Mouse (Mus musculus): Measurements from ENCODE around the gene Msrb3. TPM values are rescaled to one million over a fixed set of nuclear protein-coding genes. Genes with fewer than 3 reads are reported as not detected.

Gene Msrb3
- 100 to 1,000 TPM in 2 of 4 experiments, 10 to 100 TPM in 2; 84.9 to 110 (median 102) TPM for total RNA-seq (2022)

DNA sequence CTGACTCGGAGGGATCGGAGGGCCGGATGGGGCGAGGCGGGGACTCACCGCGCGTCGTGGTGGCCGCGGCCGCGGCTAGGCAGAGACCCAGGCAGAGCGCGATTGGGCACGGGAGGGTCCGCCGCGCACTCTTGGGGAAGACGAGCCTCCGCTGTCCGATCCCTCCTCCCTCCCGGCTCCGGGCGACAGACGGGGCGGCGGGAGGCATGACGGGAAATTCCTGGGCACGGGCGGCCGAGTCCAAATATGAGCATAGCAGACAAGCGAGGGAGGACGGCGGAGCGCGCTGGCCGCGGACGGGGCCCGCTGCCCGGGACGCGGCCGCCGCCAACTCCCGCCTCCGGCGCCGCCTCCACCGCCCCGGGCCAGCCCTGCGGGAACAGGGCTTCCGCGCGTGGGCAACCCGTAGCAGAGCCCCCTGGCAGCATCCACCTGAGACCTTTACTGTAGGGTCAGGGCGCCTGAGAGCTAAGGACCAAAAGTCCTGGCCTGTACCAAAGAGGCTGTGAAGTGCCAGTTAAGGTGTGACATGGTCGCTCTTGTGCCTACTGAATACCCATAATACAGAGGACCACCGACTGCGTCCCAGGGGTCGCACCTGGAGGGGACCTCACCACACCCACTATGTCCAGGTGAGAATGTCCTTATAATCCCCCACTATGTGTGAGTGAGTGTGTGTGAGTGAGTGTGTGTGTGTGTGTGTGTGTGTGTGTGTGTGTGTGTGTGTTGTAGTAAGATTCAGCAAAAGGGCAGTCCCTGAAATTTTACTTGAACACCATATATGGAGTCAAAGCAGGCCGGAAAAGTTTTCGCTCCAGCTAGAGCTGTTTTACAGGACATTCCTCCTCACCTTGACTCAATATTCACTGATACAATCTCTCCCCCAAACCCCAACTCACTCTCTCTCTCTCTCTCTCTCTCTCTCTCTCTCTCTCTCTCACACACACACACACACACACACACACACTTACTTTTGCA lies at the start of gene Msrb3:
Msrb3 (minus strand) TSS at position 317 of the 978 bp plus-strand sequence.
- DNase-seq (ENCODE audit: low spot score): peak; percentile 89

DNA sequence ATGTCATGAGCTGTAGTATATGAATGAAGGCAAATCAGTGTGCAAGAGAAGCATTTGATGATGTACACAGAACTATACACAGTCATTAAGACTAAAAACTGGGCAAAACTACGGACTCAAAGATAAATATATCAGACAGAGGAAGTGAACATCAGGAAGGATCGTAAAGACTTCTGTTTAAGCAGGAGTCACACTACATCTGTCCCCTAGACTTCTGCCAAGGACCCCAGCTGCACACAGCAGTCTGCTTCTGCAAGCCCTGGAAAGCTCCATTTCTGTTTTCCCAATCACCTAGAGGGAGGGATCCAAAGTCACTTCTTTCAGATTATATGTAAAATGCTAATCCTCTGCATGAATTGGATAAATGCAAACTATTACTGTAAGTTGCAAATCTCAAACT lies 49.6 kb upstream of the Msrb3 start:
- no peak for DNase-seq (ENCODE audit: low spot score)

DNA sequence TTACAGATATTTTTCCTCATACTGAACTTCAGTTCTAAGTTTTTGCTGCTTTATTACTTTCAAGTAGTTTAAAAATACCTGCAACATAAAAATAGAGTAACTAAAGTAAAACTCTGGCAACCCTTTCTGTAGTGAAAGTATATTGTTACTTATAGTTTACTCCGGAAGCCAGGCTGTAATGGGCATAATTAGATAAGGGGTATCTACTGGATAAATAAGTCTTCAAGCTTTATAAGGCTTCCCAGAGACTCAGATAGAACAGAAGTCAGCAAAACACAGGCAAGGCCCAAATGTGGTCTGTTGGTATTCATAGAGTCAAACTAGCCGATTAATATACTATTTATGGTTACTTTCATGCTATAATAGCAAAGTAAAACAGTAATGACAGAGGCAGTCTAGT lies 48.9 kb upstream of the Msrb3 start:
- DNase-seq (ENCODE audit: low spot score): no peak

DNA sequence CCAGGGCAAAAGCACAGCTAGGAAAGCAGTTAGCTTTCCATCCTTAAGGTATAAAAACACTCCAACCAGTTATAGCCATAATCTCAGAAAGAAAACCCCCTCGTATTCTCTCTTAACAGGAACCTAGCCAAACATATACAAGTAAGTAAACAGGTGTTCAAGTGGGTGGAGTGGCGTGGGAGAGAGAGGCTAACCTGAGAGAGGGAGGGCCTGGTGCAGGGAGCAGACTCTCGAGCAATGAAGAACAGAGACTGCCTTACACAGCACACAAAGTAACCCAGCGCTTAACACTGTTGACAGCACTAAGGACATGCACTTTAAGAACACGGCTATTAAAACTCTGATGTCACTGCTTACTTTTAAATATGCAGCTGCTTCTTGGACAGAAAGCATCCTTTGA lies 47.9 kb upstream of the Msrb3 start:
- DNase-seq (ENCODE audit: low spot score): no peak

DNA sequence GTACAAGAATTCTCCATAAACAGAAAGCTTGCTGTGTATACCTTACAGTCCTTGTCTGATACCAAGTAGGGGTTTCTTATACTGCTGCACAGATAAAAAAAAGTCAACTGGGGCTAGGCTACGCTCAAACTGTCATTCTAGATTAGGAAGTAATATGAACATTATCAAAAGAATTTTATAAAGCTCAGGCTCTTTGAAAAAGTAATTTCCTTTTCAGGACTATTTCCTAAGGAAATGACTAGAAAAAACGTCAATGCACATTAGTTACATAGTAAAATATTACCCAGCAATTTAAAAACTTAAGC lies 40.0 kb upstream of the Msrb3 start:
- DNase-seq (ENCODE audit: low spot score): no peak

DNA sequence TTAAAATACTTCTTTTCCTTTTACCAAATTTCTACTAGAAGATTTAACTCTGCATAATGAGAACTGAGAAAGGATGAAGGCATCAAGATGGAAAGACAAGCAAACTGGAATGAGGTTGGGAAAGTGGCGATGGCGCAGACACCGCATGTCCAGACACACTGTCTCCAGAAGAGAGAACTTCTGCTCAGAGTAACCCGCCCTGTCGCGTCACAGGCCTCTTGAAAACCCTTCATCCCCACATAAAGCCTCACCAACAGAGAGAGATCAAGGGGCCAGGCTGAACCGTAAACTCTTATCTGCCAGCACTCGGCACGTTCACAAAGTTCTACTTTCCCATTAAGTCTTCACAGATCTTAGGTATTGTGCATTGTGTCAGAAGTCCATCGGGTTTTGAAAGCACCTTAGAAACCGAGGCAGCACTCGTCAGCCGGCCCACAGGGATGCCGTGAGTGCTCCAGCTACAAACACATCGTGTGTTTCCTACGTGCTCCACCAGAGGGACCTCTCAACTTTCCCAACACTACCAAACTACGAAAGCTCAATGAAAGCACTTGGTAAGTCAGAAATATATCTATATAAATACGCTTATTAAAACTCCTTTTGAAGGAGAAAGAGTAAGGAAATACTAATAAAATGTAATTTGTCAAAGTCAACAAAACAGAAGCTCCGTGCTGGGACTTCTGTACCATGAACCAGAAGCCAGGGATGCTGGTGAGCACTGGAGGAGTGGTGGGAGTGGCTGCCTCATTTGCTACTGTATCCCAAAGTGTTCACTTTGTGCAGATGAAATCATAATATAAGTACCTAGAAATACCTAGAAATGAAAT lies 39.4 kb upstream of the Msrb3 start:
- DNase-seq (ENCODE audit: low spot score): peak; percentile 58

DNA sequence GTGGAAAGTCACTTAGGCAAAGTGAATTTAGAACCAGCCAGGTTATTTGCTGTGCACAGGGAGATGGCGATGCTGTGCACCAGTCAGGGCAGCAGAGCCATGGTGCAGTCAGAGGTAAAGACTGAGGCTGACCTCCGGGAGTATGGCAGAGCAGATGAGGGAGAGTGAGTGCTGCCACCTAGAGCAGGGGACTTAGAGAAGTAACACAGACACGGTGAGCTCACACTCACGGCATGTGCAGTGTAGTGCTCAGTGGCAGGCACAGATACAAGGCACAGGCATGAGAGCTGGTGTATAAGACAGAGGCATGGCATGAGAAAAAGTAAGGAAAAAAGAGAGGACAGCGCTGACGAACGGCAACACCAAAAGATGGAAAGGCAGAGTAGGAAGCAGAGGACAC lies 30.6 kb upstream of the Msrb3 start:
- no peak for DNase-seq (ENCODE audit: low spot score)

DNA sequence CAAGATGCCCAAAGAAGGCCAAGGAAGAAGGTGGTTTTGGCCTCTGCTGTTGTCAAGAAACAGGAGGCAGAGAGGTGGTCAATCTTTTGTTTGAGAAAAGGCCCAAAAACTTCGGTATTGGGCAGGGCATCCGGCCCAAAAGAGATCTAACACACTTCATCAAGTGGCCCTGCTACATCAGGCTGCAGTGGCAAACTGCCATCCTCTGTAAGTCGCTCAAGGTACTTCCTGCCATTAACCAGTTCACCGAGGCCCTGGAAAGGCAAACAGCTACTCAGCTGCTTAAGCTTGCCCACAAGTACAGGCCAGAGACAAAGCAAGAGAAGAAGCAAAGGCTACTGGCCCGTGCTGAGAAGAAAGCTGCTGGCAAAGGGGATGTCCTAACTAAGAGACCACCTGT lies 29.3 kb upstream of the Msrb3 start:
- DNase-seq (ENCODE audit: low spot score): no peak

DNA sequence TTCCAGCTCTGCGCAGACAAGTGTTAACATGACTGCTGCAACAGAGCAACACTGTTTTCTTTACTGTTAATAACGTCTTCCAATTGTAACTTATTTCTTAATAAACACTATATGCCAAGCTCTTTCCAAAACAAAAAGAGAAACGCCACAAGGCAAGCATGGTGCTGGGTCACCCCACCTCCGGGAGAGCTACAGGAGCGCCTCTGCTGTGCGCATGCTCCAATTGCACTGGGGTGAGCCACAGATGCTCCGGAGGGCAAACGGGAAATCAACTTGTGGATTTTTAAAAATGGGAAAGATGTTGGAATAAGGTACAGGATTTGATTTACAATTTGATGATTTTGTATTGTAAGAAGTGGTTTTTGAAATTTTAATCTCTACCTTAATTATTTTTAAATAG lies 27.3 kb upstream of the Msrb3 start:
- no peak for DNase-seq (ENCODE audit: low spot score)

DNA sequence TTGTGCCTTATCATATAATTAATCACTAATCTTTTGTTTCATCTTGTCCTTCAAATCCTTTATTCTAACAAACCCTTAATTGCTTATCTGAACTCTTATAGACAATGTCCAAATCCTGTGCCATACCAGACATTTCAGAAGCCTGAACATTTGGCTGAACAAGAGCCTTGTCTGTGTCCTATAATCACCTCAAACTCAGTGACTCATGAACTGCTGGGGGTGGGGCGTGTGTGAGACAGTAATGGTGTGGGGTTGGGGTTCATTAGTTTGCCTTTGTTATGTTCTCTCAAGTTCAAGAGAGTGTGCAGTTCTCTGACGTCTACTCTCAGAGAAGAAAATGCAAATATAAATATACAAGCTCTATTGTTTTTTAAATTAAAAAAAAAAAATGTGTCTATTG lies 22.6 kb upstream of the Msrb3 start:
- no peak for DNase-seq (ENCODE audit: low spot score)

DNA sequence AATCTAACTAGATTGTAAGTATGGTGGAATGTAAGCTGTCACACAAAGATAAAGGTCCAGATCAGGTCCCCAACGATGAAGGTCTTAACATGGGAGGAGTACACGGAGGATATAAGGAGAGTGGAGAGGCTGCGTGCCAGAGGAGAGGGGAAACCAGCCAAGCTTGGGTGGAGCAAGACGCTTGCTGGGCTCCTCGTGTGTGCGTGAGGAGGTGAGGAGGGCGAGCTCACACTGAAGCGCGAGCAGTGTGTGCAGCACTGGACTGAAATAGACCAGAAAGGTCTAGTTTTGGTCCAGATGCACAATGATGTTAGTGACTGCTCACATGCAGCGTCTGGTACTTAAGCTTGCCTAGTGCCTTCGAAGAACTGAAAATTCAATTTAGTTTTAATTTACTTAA lies 21.7 kb upstream of the Msrb3 start:
- DNase-seq (ENCODE audit: low spot score): no peak

DNA sequence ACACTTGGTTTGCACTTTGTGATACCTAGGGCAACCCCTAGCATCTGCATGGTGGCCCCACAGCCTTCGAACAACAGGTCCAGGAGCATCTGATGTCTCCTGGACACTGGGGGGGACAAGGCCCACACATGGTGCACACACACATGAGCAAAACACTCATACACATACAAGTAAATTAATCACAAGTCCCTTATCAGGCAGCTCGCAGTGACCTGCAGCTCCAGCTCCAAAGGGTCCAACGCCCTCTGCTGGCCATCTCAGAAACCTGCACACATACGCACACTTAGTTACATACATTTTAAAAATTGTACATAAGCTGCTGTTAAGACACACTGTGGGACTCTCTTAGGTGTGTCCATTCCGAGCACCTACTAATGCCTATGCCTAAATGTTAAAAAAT lies 17.3 kb upstream of the Msrb3 start:
- DNase-seq (ENCODE audit: low spot score): no peak

DNA sequence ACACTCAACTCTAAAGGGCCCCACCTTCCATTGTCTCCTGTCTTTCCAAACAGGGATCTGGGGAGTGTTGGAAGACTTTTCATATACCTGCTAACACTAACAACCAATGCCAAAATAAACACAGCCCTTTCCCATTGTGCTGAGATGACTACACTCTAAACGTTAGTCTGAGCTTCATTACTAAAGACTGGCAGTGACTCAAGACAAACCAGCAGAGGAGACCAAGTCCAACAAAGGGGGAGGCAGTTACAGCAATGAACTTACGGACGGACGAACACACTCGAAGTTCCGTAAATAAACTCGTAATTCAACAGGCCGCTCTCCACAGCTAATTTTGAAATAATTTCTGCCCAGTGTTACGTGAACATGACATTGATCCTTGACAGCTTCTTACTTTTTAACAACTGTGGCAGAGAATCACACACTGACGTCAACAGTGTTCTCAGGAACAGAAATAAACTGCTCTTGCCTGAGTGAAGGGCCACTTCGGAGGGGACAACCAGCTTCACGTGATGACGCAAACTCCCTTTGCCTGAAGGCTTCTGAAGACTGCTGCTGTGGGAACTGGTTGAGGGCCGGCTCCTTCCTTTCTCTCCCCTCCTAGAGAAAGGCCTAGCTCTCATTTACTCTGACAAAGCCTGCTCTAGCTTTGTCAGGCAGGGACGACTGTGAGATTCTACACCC lies 16.2 kb upstream of the Msrb3 start:
- DNase-seq (ENCODE audit: low spot score): peak; percentile 39

DNA sequence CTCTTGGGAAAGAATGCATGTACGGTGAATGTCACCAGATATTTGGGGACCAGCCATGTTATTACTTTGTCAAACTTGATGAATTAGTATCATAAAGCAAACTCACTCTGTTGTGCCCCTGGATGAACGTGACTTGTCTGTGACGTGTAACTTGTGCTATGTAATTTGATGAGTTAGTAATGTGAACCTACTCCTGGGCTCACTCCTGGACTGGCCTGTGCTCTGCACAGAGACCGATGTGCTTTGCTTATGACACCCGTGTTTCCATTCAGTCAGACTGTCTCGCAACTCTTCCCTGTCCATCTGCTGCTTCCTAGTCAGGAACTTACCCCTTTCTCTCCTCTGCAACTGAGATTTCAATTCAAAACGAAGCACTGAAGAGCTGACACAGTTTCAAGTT lies 15.4 kb upstream of the Msrb3 start:
- no peak for DNase-seq (ENCODE audit: low spot score)

DNA sequence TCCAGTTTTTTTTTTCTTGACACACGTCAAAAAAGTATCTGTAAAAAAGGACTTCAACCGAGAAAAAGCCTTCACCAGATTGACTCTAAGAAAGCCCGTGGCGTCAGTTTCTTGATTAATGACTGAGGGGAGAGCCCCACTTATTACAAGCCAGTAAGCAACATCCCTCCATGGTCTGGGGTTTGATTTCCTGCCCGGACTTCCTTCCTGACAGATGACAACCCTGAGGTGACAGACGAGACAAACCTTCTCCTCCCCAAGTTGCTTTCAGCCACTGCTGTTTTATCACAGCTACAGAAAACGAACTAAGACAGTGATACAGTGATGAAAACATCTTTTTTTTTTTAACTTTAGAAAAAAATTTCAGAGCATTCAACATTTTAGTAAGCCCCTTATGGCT lies 14.9 kb upstream of the Msrb3 start:
- DNase-seq (ENCODE audit: low spot score): no peak

DNA sequence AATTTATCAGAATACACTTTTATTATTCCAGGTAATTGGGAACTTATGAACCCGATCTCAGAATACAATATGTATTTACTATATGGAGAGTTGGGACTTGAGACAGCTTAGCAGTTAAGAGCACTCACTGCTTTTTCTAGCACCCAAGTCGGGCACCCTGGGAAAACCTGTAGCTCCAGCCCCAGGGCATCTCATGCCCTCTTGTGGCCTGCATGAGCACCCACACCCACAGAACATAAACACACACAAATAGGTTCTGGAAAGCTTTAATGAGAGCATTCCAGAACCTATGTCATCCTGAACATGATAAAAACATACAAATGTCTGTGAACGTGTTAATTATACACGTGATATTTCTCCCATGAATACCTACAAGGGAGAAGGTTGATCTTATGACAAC lies 13.1 kb upstream of the Msrb3 start:
- no peak for DNase-seq (ENCODE audit: low spot score)

DNA sequence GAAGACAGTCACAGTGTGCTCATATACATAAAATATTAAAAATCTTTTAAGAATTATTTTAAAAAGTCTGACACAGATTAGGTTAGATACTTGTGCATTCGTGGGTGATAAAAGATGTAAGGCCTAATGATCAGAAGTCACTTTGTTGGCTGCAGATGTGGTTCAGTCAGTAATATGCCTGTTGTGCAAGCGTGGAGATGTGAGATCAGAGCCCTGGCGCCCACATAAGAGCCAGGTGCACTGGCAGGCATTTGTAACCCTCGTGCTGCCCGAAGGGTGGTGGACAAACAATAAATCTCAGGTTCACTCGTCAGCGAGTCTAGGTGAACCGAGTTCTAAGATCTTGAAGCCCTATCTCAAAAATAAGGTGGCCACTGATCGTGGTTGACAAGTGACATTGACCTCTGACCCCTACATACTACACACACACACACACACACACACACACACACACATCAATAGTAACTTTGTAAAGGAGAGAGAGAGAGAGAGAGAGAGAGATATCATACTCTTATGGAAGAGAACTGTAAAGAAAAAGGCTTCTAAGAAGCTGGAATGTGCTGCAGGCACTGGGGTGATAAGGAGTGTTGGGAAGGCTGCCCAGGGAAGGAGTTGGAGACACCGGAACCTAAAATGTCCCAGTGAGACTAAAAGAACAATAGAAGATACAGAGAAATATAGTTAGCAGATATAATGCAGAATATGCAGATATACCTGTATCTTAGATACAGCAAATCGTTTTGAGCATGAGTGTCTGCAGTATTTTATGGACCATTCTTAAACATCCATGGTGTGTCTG lies 10.1 kb upstream of the Msrb3 start:
- no peak for DNase-seq (ENCODE audit: low spot score)

DNA sequence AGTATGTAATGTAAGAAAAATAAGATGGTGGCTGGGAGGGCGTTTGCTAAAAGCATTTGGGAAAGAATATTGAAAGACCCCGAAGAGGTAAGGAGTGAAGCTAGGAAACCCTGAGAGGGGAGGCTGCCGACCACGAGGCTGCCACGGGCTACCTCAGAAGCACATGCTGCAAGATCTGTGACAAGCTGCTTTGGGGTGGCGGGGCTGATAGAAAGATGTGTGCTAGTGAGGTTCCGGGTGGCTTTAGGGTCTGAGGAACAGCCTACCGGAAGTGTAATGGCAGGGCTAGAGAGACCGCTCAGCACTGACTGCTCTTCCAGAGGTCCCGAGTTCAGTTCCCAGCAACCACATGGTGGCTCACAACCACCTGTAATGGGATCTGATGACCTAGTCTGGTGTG lies 5.8 kb upstream of the Msrb3 start:
- no peak for DNase-seq (ENCODE audit: low spot score)

DNA sequence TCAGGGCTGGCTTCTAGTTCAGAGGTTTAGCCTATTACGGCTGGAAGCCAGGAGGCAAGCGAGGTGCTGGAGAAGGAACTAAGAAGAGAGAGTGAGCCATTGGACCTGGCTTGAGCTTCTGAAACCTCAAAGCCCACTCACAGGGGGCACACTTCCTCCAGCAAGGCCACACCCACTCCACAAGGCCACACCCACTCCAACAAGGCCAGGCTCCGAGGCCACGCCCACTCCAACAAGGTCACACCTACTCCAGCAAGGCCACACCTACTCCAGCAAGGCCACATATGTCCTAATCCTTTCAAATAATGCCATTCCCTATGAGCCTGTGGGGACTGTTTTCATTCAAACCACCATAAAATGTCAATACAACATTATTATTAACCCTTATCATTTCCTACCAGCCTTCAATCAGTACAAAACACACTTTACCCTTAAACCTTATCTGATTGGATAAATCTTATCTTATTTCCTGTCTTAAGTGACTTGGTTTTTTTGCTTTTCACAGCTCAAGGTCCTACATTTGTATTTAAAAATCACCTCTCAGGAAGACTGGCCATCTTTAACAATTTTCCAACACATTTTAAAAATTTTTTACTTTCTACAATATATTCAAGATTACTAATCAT lies 5.1 kb upstream of the Msrb3 start:
- no peak for DNase-seq (ENCODE audit: low spot score)

DNA sequence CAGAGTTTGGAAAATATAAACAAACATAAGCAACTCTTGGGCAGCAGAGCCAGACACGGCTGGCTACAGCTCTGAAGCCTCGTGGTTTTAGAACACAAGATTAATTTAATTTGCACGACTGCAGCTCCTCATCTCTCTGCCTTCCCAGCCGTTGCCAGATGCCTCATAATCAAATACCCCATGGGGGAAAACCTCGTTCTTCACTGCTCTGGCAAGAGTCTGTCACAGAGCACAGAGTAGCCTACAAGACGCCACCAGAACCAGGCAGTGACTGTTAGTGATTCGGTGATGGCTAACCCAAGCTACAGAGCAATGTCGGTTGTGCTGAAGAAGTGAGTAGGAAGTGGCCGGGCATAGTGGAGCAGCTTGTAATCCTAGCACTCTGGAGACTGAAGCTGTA lies 2.8 kb upstream of the Msrb3 start:
- DNase-seq (ENCODE audit: low spot score): no peak

DNA sequence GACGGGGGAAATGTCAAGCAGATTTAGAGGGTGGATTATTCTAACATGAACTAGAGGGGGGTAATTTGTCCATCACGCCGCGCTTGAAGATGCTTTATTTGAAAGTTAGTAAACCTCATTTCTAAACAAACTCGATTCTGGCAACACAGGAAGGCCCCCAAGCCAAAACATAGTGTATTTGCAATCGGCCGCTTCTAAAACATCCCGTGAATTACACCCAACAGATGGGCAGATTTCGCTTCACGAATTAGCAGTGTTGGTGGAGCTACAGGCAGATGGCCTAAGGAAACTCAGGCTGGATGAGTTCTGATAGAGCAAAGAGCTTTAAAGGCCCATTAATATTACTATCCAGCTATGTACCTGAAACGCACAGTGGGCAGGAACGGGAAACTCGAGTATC lies 1.2 kb upstream of the Msrb3 start:
- DNase-seq (ENCODE audit: low spot score): no peak

Measured in heart, adult 8-10 months (tissue).